Mouse (Mus musculus): ENCODE results near the gene Tmed8. TPM values are rescaled to one million over a fixed set of nuclear protein-coding genes. Genes with fewer than 3 reads are reported as not detected.

The Tmed8 gene
- polyA plus RNA-seq (2014; fragmentation: Nextera tagmentation; extraction: Ambion mirVana): 3.5 and 4.0 TPM in 2 replicates

- DNase-seq (peak; percentile 91), ATAC-seq (ENCODE audit: insufficient read depth) (peak; percentile 97)
- Histone ChIP-seq H3K4me3 (ENCODE audit: low read depth, low read length) (peak within 1 kb of the TSS; percentile 85), H3K9me3 (ENCODE audit: low read depth, low read length) (no peaks in the 10 kb centered on the region), H3K4me1 (ENCODE audit: insufficient read depth) (no peaks in the 10 kb centered on the region), H3K36me3 (ENCODE audit: insufficient read depth) (no peaks in the 10 kb centered on the region), H3K27me3 (ENCODE audit: insufficient read depth, low read length) (no peaks in the 10 kb centered on the region), H3K4me2 (peak within 1 kb of the TSS; percentile 87), H3K9ac (peak within 1 kb of the TSS; percentile 87), H3K27ac (ENCODE audit: low read depth) (peak within 1 kb of the TSS; percentile 76)
- under 1% methylated on average over 70 of the region's 70 CpGs for WGBS
- TF ChIP-seq CTCF (IDR thresholded peaks at IDR 0.05; ENCODE audit: low read depth): no peak
These were observed at the start of gene Tmed8 for GRCm38 (mm10) chr12:87199973-87200586. Gene Tmed8 (minus strand): TSS chr12:87200454.

- H3K36me3 ChIP-seq (ENCODE audit: insufficient read depth): peaks cover 48% of the 10 kb centered on the region
These were observed 38.4 kb upstream of the Tmed8 start, which contains the start of gene Noxred1 for GRCm38 (mm10) chr12:87238632-87239031. Gene Noxred1 (minus strand): TSS chr12:87238732.

DNA sequence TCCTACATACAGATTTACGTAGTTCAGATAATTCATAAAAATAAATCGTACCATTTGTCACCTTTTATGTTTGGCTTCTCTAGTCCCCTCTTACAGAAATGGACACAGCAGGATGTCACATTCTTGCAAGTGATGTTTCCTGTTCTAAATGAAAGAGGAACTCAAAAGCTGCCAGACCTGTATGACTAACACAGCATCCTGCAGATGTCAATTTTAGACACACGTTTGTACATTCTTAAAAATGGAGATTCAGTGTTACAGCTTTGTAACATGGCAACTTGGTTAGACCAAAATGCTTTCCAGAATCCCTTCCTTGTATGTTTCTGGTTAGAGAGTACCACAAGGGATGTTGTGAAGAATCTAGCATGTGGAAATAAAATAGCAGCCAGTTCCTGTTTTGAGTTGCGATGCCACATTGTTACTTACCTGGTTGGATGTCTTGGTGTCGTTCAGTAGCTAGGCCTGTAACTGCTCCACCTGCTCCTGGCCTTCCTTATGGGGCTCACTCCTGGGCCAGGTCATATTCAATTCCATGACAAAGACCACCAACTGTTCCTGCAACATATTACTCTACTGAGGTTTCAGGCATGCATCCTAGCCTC lies 36.7 kb upstream of the Tmed8 start:
- no peak for TF ChIP-seq CTCF (IDR thresholded peaks at IDR 0.05; ENCODE audit: low read depth)
- H3K27ac ChIP-seq (ENCODE audit: low read depth): no peak overlapping the region
- no peak overlapping the region for H3K9ac ChIP-seq
- WGBS: 84% methylated on average over 5 of the region's 5 CpGs
- H3K4me2 ChIP-seq: no peak overlapping the region
- H3K4me3 ChIP-seq (ENCODE audit: low read depth, low read length): no peak overlapping the region
- peaks cover 38% of the 10 kb centered on the region for H3K36me3 ChIP-seq (ENCODE audit: insufficient read depth)
- no peak for DNase-seq
- H3K9me3 ChIP-seq (ENCODE audit: low read depth, low read length): no peaks in the 10 kb centered on the region
- H3K27me3 ChIP-seq (ENCODE audit: insufficient read depth, low read length): no peaks in the 10 kb centered on the region
- H3K4me1 ChIP-seq (ENCODE audit: insufficient read depth): no peaks in the 10 kb centered on the region
- ATAC-seq (ENCODE audit: insufficient read depth): no peak

More at GRCm38 (mm10) chr12:87238632-87239031, 38.4 kb upstream of the Tmed8 start, which contains the start of gene Noxred1:
- Histone ChIP-seq H3K4me2 (no peak within 1 kb of the TSS), H3K9me3 (ENCODE audit: low read depth, low read length) (no peaks in the 10 kb centered on the region), H3K4me1 (ENCODE audit: insufficient read depth) (no peaks in the 10 kb centered on the region), H3K27ac (ENCODE audit: low read depth) (no peak within 1 kb of the TSS), H3K4me3 (ENCODE audit: low read depth, low read length) (no peak within 1 kb of the TSS), H3K9ac (no peak within 1 kb of the TSS), H3K27me3 (ENCODE audit: insufficient read depth, low read length) (no peaks in the 10 kb centered on the region)
- no peak for DNase-seq
- no peak for ATAC-seq (ENCODE audit: insufficient read depth)
- 91% methylated on average over 1 of the region's 1 CpGs for WGBS
- no peak for TF ChIP-seq CTCF (IDR thresholded peaks at IDR 0.05; ENCODE audit: low read depth)

GRCm38 (mm10) chr12:87230379-87230895 lies 30.2 kb upstream of the Tmed8 start:
- TF ChIP-seq CTCF (IDR thresholded peaks at IDR 0.05; ENCODE audit: low read depth): no peak
- no peak overlapping the region for H3K4me3 ChIP-seq (ENCODE audit: low read depth, low read length)
- ATAC-seq (ENCODE audit: insufficient read depth): no peak
- no peaks in the 10 kb centered on the region for H3K9me3 ChIP-seq (ENCODE audit: low read depth, low read length)
- H3K9ac ChIP-seq: no peak overlapping the region
- H3K36me3 ChIP-seq (ENCODE audit: insufficient read depth): no peaks in the 10 kb centered on the region
- DNase-seq: no peak
- no peak overlapping the region for H3K27ac ChIP-seq (ENCODE audit: low read depth)
- H3K27me3 ChIP-seq (ENCODE audit: insufficient read depth, low read length): no peaks in the 10 kb centered on the region
- H3K4me1 ChIP-seq (ENCODE audit: insufficient read depth): no peaks in the 10 kb centered on the region
- H3K4me2 ChIP-seq: no peak overlapping the region

GRCm38 (mm10) chr12:87229633-87230032 lies 29.4 kb upstream of the Tmed8 start:
- H3K36me3 ChIP-seq (ENCODE audit: insufficient read depth): no peaks in the 10 kb centered on the region
- 93% methylated on average over 2 of the region's 2 CpGs for WGBS
- ATAC-seq (ENCODE audit: insufficient read depth): no peak
- no peak for DNase-seq
- no peaks in the 10 kb centered on the region for H3K4me1 ChIP-seq (ENCODE audit: insufficient read depth)
- no peak overlapping the region for H3K27ac ChIP-seq (ENCODE audit: low read depth)
- H3K4me2 ChIP-seq: no peak overlapping the region
- H3K4me3 ChIP-seq (ENCODE audit: low read depth, low read length): no peak overlapping the region
- H3K9ac ChIP-seq: no peak overlapping the region
- no peaks in the 10 kb centered on the region for H3K27me3 ChIP-seq (ENCODE audit: insufficient read depth, low read length)
- no peaks in the 10 kb centered on the region for H3K9me3 ChIP-seq (ENCODE audit: low read depth, low read length)
- no peak for TF ChIP-seq CTCF (IDR thresholded peaks at IDR 0.05; ENCODE audit: low read depth)

GRCm38 (mm10) chr12:87226801-87227200 lies 26.5 kb upstream of the Tmed8 start:
- Histone ChIP-seq H3K4me2 (no peak overlapping the region), H3K27ac (ENCODE audit: low read depth) (no peak overlapping the region), H3K4me3 (ENCODE audit: low read depth, low read length) (no peak overlapping the region), H3K36me3 (ENCODE audit: insufficient read depth) (no peaks in the 10 kb centered on the region), H3K27me3 (ENCODE audit: insufficient read depth, low read length) (no peaks in the 10 kb centered on the region), H3K4me1 (ENCODE audit: insufficient read depth) (no peaks in the 10 kb centered on the region), H3K9me3 (ENCODE audit: low read depth, low read length) (no peaks in the 10 kb centered on the region), H3K9ac (no peak overlapping the region)
- TF ChIP-seq CTCF (IDR thresholded peaks at IDR 0.05; ENCODE audit: low read depth): no peak
- 74% methylated on average over 7 of the region's 7 CpGs for WGBS
- DNase-seq (no peak), ATAC-seq (ENCODE audit: insufficient read depth) (no peak)

DNA sequence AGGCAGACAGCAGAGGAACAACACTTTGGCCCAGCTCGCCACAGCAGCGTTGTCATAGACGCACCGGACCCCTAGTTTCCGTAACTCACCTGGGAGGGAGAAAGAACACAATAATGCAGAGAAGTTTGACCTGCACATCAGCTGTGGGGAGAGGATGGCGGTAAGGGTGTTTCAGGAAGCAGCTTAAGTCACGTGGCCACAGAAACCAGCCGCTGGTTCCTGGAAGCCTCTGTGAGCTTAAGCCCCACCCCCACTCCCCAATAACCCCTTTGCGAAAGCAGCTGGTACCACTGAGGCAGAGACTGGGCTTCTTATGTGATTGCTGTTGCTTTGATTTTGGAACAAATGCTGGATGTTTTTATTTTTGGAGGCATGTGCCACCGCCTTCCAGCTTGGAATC lies 24.7 kb upstream of the Tmed8 start:
- Histone ChIP-seq H3K9me3 (ENCODE audit: low read depth, low read length) (no peaks in the 10 kb centered on the region), H3K4me3 (ENCODE audit: low read depth, low read length) (no peak overlapping the region), H3K27ac (ENCODE audit: low read depth) (no peak overlapping the region), H3K4me2 (no peak overlapping the region), H3K27me3 (ENCODE audit: insufficient read depth, low read length) (no peaks in the 10 kb centered on the region), H3K36me3 (ENCODE audit: insufficient read depth) (no peaks in the 10 kb centered on the region), H3K9ac (no peak overlapping the region), H3K4me1 (ENCODE audit: insufficient read depth) (no peaks in the 10 kb centered on the region)
- 70% methylated on average over 10 of the region's 10 CpGs for WGBS
- DNase-seq (no peak), ATAC-seq (ENCODE audit: insufficient read depth) (no peak)
- TF ChIP-seq CTCF (IDR thresholded peaks at IDR 0.05; ENCODE audit: low read depth): no peak

Data from lung, embryonic 14.5 days (tissue).